Mouse (Mus musculus) kidney, adult 2 months (tissue): Measurements from ENCODE around the gene Treml2. TPM values are rescaled to one million over a fixed set of nuclear protein-coding genes. Genes with fewer than 3 reads are reported as not detected.

ENCODE experiments used
- DNase-seq: peaks from one replicate; pipeline ENCODE4 v3.0.0; 2021
- H3K27ac ChIP-seq: fragments of 200-500 bp; 2 replicates; pipeline ENCODE4 v1.5.1; 2012; ENCODE audit warnings: low read depth, low read length, control low read depth, inconsistent platforms; ENCODE audit not compliant: insufficient read depth
- H3K27me3 ChIP-seq: fragments of 200-500 bp; replicated peaks from 2 replicates; pipeline ENCODE4 v1.6.1; 2012; ENCODE audit warnings: mild to moderate bottlenecking, moderate library complexity, low read length, inconsistent platforms; ENCODE audit not compliant: control insufficient read depth, insufficient read depth
- H3K36me3 ChIP-seq: fragments of 200-500 bp; 2 replicates; pipeline ENCODE4 v1.6.1; 2012; ENCODE audit warnings: mild to moderate bottlenecking, moderate library complexity, low read length, inconsistent platforms; ENCODE audit not compliant: control insufficient read depth, insufficient read depth
- H3K4me1 ChIP-seq: fragments of 200-500 bp; 2 replicates; pipeline ENCODE4 v1.6.1; 2011; ENCODE audit warnings: low read length; ENCODE audit not compliant: control insufficient read depth, insufficient read depth
- H3K4me3 ChIP-seq: fragments of 200-500 bp; 2 replicates; pipeline ENCODE4 v1.5.1; 2011; ENCODE audit warnings: mild to moderate bottlenecking, low read depth, low read length, control low read depth; ENCODE audit not compliant: insufficient read depth
- CTCF ChIP-seq: fragments of 200-500 bp; conservative IDR thresholded peaks from 2 replicates; pipeline ENCODE4 v1.5.1; 2011; ENCODE audit warnings: low read depth, mild to moderate bottlenecking, control low read depth, low read length, moderate library complexity, mixed read lengths; ENCODE audit not compliant: insufficient read depth, insufficient read length
- POLR2A ChIP-seq: fragments of 200-500 bp; IDR thresholded peaks from one replicate; pipeline ENCODE4 v1.6.1; 2011; ENCODE audit warnings: low read depth, low read length, control low read depth
- WGBS: fragments of 180-500 bp; shearing (Covaris S2); methylation state at CpG from one replicate; pipeline ENCODE4 v1.1.7; 2018; 5-methylcytosine and 5-hydroxymethylcytosine counted together
- polyA plus RNA-seq: library from polyadenylated mRNA; depleted of rRNA; stranded (reverse); fragments of >200 nt; gene quantifications from 2 replicates; pipeline ENCODE4 v1.2.3, GENCODE M21; 2012

Treml2 gene
- polyA plus RNA-seq, 1 experiment, result 3.1 TPM

DNA sequence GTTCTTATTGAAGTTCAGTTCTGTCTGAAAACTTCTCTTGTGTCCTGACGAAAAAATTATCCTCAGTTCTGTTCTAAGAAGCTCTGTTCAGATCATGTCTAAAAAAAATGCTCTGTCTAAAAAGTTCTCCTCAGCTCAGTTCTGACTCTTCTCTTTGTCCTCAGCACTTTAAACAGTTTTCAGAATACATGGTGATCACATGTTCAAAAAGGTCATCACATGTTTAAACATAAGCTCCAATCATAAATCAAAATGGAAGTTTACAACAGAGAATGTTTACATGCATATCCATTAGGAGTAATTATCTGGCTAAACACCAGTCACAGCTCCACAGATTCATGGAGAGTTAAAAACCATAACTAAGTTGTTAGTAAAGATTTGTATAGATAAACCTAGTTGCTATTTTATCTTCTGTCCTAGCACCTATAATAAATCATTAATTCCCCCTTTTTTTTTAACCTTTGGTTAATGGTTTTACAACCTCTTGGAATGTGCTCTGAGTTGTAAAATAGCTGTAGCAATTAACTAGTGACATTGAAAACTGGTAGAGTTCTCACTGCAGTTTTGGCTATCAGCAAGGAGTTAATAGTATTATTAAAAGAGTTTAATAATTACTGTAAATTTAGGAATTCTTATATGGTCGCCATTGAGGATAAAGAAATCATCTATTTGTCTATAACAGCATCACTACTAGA lies 32.5 kb upstream of the Treml2 start:
- Histone ChIP-seq H3K4me3 (no peak overlapping the region), H3K27me3 (no peaks in the 10 kb centered on the region), H3K27ac (no peak overlapping the region), H3K36me3 (no peaks in the 10 kb centered on the region), H3K4me1 (no peaks in the 10 kb centered on the region)
- 31% methylated on average over 2 of the region's 2 CpGs for WGBS
- no peak for TF ChIP-seq CTCF
- TF ChIP-seq POLR2A, result no peak
- DNase-seq, result no peak

DNA sequence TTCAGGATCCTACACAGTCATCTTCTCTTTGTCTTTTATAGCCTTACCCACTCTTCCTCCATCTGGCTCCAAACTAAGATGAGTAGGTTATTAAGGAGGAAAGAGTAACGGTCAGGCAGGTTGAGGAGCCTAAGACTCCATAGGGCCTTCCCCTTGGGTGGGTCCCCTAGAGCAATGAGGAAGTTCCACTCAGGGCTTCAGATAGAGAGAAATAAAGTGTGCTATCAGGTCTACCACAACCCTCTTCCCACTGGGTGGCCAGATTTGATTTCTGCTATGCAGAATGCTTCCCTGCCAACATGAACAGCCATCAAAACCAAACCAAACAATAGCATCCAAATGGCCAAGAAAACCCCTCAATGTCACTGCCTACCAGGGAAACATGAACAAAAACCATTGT lies 31.7 kb upstream of the Treml2 start:
- 83% methylated on average over 1 of the region's 1 CpGs for WGBS
- no peaks in the 10 kb centered on the region for H3K27me3 ChIP-seq
- TF ChIP-seq CTCF (no peak), POLR2A (no peak)
- no peak overlapping the region for H3K4me3 ChIP-seq
- H3K36me3 ChIP-seq, result no peaks in the 10 kb centered on the region
- no peaks in the 10 kb centered on the region for H3K4me1 ChIP-seq
- no peak for DNase-seq
- no peak overlapping the region for H3K27ac ChIP-seq

GRCm38 (mm10) chr17:48268276-48268675 lies 31.0 kb upstream of the Treml2 start:
- no peak overlapping the region for H3K4me3 ChIP-seq
- no peak for TF ChIP-seq POLR2A
- no peak for TF ChIP-seq CTCF
- H3K27me3 ChIP-seq, result no peaks in the 10 kb centered on the region
- DNase-seq, result no peak
- no peaks in the 10 kb centered on the region for H3K4me1 ChIP-seq
- H3K36me3 ChIP-seq, result no peaks in the 10 kb centered on the region
- H3K27ac ChIP-seq, result no peak overlapping the region

GRCm38 (mm10) chr17:48269833-48270232 lies 29.5 kb upstream of the Treml2 start:
- 73% methylated on average over 4 of the region's 4 CpGs for WGBS
- no peak for DNase-seq
- H3K27ac ChIP-seq, result no peak overlapping the region

GRCm38 (mm10) chr17:48272158-48272557 lies 27.1 kb upstream of the Treml2 start:
- H3K4me1 ChIP-seq, result no peaks in the 10 kb centered on the region
- H3K4me3 ChIP-seq, result no peak overlapping the region
- H3K27ac ChIP-seq, result no peak overlapping the region
- no peaks in the 10 kb centered on the region for H3K27me3 ChIP-seq
- 80% methylated on average over 5 of the region's 5 CpGs for WGBS
- H3K36me3 ChIP-seq, result no peaks in the 10 kb centered on the region
- DNase-seq, result no peak
- TF ChIP-seq CTCF (no peak), POLR2A (no peak)

More at GRCm38 (mm10) chr17:48269833-48270232, 29.5 kb upstream of the Treml2 start:
- H3K4me3 ChIP-seq, result no peak overlapping the region
- no peaks in the 10 kb centered on the region for H3K36me3 ChIP-seq
- no peak for TF ChIP-seq CTCF
- no peak for TF ChIP-seq POLR2A
- no peaks in the 10 kb centered on the region for H3K4me1 ChIP-seq
- H3K27me3 ChIP-seq, result no peaks in the 10 kb centered on the region

DNA sequence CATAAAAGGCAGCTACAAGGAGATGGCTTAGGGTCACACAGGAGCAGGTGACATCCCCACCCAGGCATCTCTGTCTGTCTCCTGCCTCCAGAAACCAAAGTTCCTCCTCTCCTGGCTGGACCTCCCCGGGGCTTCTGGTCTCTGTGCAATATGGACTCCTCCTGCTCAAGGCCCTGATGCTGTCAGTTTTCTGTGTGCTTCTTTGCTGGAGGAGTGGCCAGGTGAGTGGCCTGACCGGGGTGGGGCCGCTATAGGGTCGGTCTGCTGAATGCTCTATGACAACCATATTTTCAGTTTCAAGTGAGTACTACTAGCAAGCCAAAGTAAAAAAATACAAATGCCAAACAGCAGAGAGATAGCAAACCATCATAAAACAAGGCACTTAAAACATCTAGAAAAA lies 26.7 kb upstream of the Treml2 start:
- no peaks in the 10 kb centered on the region for H3K4me1 ChIP-seq
- TF ChIP-seq POLR2A, result no peak
- TF ChIP-seq CTCF, result no peak
- 91% methylated on average over 4 of the region's 4 CpGs for WGBS
- H3K4me3 ChIP-seq, result no peak overlapping the region
- no peaks in the 10 kb centered on the region for H3K27me3 ChIP-seq
- DNase-seq, result no peak
- H3K36me3 ChIP-seq, result no peaks in the 10 kb centered on the region
- no peak overlapping the region for H3K27ac ChIP-seq

DNA sequence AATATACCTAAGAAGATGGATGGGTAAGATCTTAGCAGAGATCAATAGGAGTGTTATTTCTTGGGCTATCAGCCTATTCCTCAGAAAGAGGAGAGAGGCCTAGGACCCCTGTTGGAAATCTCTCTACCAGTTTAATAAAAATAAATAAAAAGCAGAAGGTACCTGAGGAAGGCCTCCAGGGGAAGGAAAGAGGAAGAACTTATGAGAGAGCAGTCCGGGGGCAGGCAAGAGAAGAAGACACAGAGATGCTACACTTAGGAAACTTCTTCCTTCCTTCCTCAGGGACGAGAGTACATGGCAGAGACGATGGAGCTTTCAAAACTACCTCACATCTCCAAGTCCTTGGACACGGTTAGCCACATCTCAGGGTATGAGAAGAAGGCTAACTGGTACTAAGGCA lies 25.2 kb upstream of the Treml2 start:
- DNase-seq, result no peak
- Histone ChIP-seq H3K27me3 (no peaks in the 10 kb centered on the region), H3K4me1 (no peaks in the 10 kb centered on the region), H3K36me3 (no peaks in the 10 kb centered on the region), H3K27ac (no peak overlapping the region), H3K4me3 (no peak overlapping the region)
- TF ChIP-seq POLR2A (no peak), CTCF (no peak)
- WGBS, result 73% methylated on average over 4 of the region's 4 CpGs
